Mouse (Mus musculus): Measurements from ENCODE around the gene Fam198a.

Fam198a gene

GRCm38 (mm10) chr9:121950418-121951113, at the start of gene Fam198a:
Gene Fam198a (plus strand): TSS chr9:121950988.
- DNase-seq (ENCODE audit: extremely low spot score), result no peak

GRCm38 (mm10) chr9:121901710-121902700, 48.8 kb upstream of the Fam198a start:
- DNase-seq (ENCODE audit: extremely low spot score), result no peak

- DNase-seq (ENCODE audit: extremely low spot score), result no peak
Observed at GRCm38 (mm10) chr9:121903476-121904305, 47.1 kb upstream of the Fam198a start.

- no peak for DNase-seq (ENCODE audit: extremely low spot score)
Observed at GRCm38 (mm10) chr9:121904319-121904718, 46.5 kb upstream of the Fam198a start.

GRCm38 (mm10) chr9:121904946-121905345, 45.8 kb upstream of the Fam198a start:
- no peak for DNase-seq (ENCODE audit: extremely low spot score)

- no peak for DNase-seq (ENCODE audit: extremely low spot score)
Observed at GRCm38 (mm10) chr9:121905556-121906185, 45.1 kb upstream of the Fam198a start.

GRCm38 (mm10) chr9:121906456-121906855, 44.3 kb upstream of the Fam198a start:
- DNase-seq (ENCODE audit: extremely low spot score), result no peak

- DNase-seq (ENCODE audit: extremely low spot score), result no peak
Observed at GRCm38 (mm10) chr9:121907356-121908070, 43.3 kb upstream of the Fam198a start.

- DNase-seq (ENCODE audit: extremely low spot score), result no peak
Observed at GRCm38 (mm10) chr9:121908321-121908720, 42.5 kb upstream of the Fam198a start.

- DNase-seq (ENCODE audit: extremely low spot score), result no peak
Observed at GRCm38 (mm10) chr9:121909635-121910034, 41.2 kb upstream of the Fam198a start.

GRCm38 (mm10) chr9:121911196-121911595, 39.6 kb upstream of the Fam198a start:
- no peak for DNase-seq (ENCODE audit: extremely low spot score)

GRCm38 (mm10) chr9:121912786-121913185, 38.0 kb upstream of the Fam198a start:
- DNase-seq (ENCODE audit: extremely low spot score), result no peak

GRCm38 (mm10) chr9:121914226-121914757, 36.5 kb upstream of the Fam198a start:
- DNase-seq (ENCODE audit: extremely low spot score), result no peak

GRCm38 (mm10) chr9:121915056-121915455, 35.7 kb upstream of the Fam198a start:
- no peak for DNase-seq (ENCODE audit: extremely low spot score)

GRCm38 (mm10) chr9:121916102-121916501, 34.7 kb upstream of the Fam198a start, which contains the start of gene Cyp8b1:
Gene Cyp8b1 (minus strand): TSS chr9:121916305.
- no peak for DNase-seq (ENCODE audit: extremely low spot score)

- no peak for DNase-seq (ENCODE audit: extremely low spot score)
Observed at GRCm38 (mm10) chr9:121919027-121919501, 31.7 kb upstream of the Fam198a start.

- no peak for DNase-seq (ENCODE audit: extremely low spot score)
Observed at GRCm38 (mm10) chr9:121923443-121923842, 27.3 kb upstream of the Fam198a start.

- DNase-seq (ENCODE audit: extremely low spot score), result no peak
Observed at GRCm38 (mm10) chr9:121923906-121924305, 26.9 kb upstream of the Fam198a start.

- DNase-seq (ENCODE audit: extremely low spot score), result no peak
Observed at GRCm38 (mm10) chr9:121924901-121925560, 25.8 kb upstream of the Fam198a start.

GRCm38 (mm10) chr9:121925959-121926358, 24.8 kb upstream of the Fam198a start:
- no peak for DNase-seq (ENCODE audit: extremely low spot score)
